Mouse (Mus musculus): Measurements from ENCODE around the gene Gm5741. TPM values are rescaled to one million over a fixed set of nuclear protein-coding genes. Genes with fewer than 3 reads are reported as not detected.
A peak's percentile ranks its signal among the peaks of the same experiment; 100 is the strongest.

Gene Gm5741
- polyA plus RNA-seq, 1 experiment from 2014 or later = 0.85 TPM

GRCm38 (mm10) chr8:85023846-85024245 is 43.9 kb downstream of the Gm5741 start:
- no peaks in the 10 kb centered on the region for H3K27me3 ChIP-seq
- peak overlapping the region; percentile 97 for H3K4me2 ChIP-seq (replicated peaks)
- H3K9ac ChIP-seq = no peak overlapping the region
- H3K36me3 ChIP-seq = peaks cover 51% of the 10 kb centered on the region
- H3K9me3 ChIP-seq (replicated peaks) = no peaks in the 10 kb centered on the region
- peak overlapping the region; percentile 91 for H3K4me3 ChIP-seq
- 96% methylated on average over 3 of the region's 3 CpGs for WGBS
- ATAC-seq (ENCODE audit: low FRiP score) = no peak
- H3K27ac ChIP-seq = no peak overlapping the region
- peaks cover 35% of the 10 kb centered on the region for H3K4me1 ChIP-seq

GRCm38 (mm10) chr8:85021514-85022055 is 46.2 kb downstream of the Gm5741 start:
- ATAC-seq (ENCODE audit: low FRiP score) = no peak
- no peak overlapping the region for H3K4me3 ChIP-seq
- H3K27ac ChIP-seq = no peak overlapping the region
- no peak overlapping the region for H3K4me2 ChIP-seq (replicated peaks)
- no peaks in the 10 kb centered on the region for H3K27me3 ChIP-seq
- no peak overlapping the region for H3K9ac ChIP-seq
- H3K9me3 ChIP-seq (replicated peaks) = no peaks in the 10 kb centered on the region
- peaks cover 23% of the 10 kb centered on the region for H3K4me1 ChIP-seq
- WGBS = 91% methylated on average over 3 of the region's 3 CpGs
- H3K36me3 ChIP-seq = peaks cover 67% of the 10 kb centered on the region

Small RNAs within 50 kb of the gene (microRNA-seq; reads per million reads assigned to microRNA genes)
- gene Gm23388 (4.6 reads per million, percentile 11 among the genes with 10 or more reads in this experiment), gene Mir7070 (1.9 reads per million)

Other genes with a start within 250 kb of the Gm5741 start
- gene Dand5, start 245.2 kb downstream of the Gm5741 start, polyA plus RNA-seq (2016; fragmentation: Nextera tagmentation; extraction: Ambion mirVana) = 6.6 and 7.1 TPM in 2 replicates
- gene Gadd45gip1, start 236.5 kb downstream of the Gm5741 start, polyA plus RNA-seq (2016; fragmentation: Nextera tagmentation; extraction: Ambion mirVana) = 35.7 and 38.6 TPM in 2 replicates
- 88.8 and 101 TPM in 2 replicates for gene Rad23a, start 227.3 kb downstream of the Gm5741 start, polyA plus RNA-seq (2016; fragmentation: Nextera tagmentation; extraction: Ambion mirVana)
- gene Calr, start 221.0 kb downstream of the Gm5741 start, polyA plus RNA-seq (2016; fragmentation: Nextera tagmentation; extraction: Ambion mirVana) = 792 and 820 TPM in 2 replicates
- 92.2 and 98.9 TPM in 2 replicates for gene Farsa, start 211.0 kb downstream of the Gm5741 start, polyA plus RNA-seq (2016; fragmentation: Nextera tagmentation; extraction: Ambion mirVana)
- 37.2 TPM in 2 replicates for gene Syce2, start 195.9 kb downstream of the Gm5741 start, polyA plus RNA-seq (2016; fragmentation: Nextera tagmentation; extraction: Ambion mirVana)
- gene Gcdh, start 174.1 kb downstream of the Gm5741 start, polyA plus RNA-seq (2016; fragmentation: Nextera tagmentation; extraction: Ambion mirVana) = 32.8 and 35.0 TPM in 2 replicates
- gene Klf1, start 166.1 kb downstream of the Gm5741 start, polyA plus RNA-seq (2016; fragmentation: Nextera tagmentation; extraction: Ambion mirVana) = 3.7 and 4.2 TPM in 2 replicates
- 7.6 and 8.6 TPM in 2 replicates for gene Dnase2a, start 159.4 kb downstream of the Gm5741 start, polyA plus RNA-seq (2016; fragmentation: Nextera tagmentation; extraction: Ambion mirVana)
- 36.8 and 37.9 TPM in 2 replicates for gene Mast1, start 130.6 kb downstream of the Gm5741 start, polyA plus RNA-seq (2016; fragmentation: Nextera tagmentation; extraction: Ambion mirVana)
- 1.5 and 1.6 TPM in 2 replicates for gene Rtbdn, start 121.0 kb downstream of the Gm5741 start, polyA plus RNA-seq (2016; fragmentation: Nextera tagmentation; extraction: Ambion mirVana)
- not detected in 2 replicates for gene Gm49661, start 98.5 kb downstream of the Gm5741 start, polyA plus RNA-seq (2016; fragmentation: Nextera tagmentation; extraction: Ambion mirVana)
- 1,088 and 1,187 TPM in 2 replicates for gene Prdx2, start 98.4 kb downstream of the Gm5741 start, polyA plus RNA-seq (2016; fragmentation: Nextera tagmentation; extraction: Ambion mirVana)
- gene Rnaseh2a, start 98.2 kb downstream of the Gm5741 start, polyA plus RNA-seq (2016; fragmentation: Nextera tagmentation; extraction: Ambion mirVana) = 77.4 and 77.9 TPM in 2 replicates
- gene Junb, start 89.3 kb downstream of the Gm5741 start, polyA plus RNA-seq (2016; fragmentation: Nextera tagmentation; extraction: Ambion mirVana) = 6.0 and 7.5 TPM in 2 replicates
- gene Hook2, start 77.4 kb downstream of the Gm5741 start, polyA plus RNA-seq (2016; fragmentation: Nextera tagmentation; extraction: Ambion mirVana) = 16.3 and 18.7 TPM in 2 replicates
- not detected in 2 replicates for gene Best2, start 53.5 kb downstream of the Gm5741 start, polyA plus RNA-seq (2016; fragmentation: Nextera tagmentation; extraction: Ambion mirVana)
- 127 and 128 TPM in 2 replicates for gene Asna1, start 42.7 kb downstream of the Gm5741 start, polyA plus RNA-seq (2016; fragmentation: Nextera tagmentation; extraction: Ambion mirVana)
- gene Trir, start 41.2 kb downstream of the Gm5741 start, polyA plus RNA-seq (2016; fragmentation: Nextera tagmentation; extraction: Ambion mirVana) = 162 and 174 TPM in 2 replicates
- 41.3 and 41.9 TPM in 2 replicates for gene Tnpo2, start 31.1 kb downstream of the Gm5741 start, polyA plus RNA-seq (2016; fragmentation: Nextera tagmentation; extraction: Ambion mirVana)
- 42.4 and 43.6 TPM in 2 replicates for gene Fbxw9, start 7.9 kb downstream of the Gm5741 start, polyA plus RNA-seq (2016; fragmentation: Nextera tagmentation; extraction: Ambion mirVana)
- gene Dhps, start 3.8 kb upstream of the Gm5741 start, polyA plus RNA-seq (2016; fragmentation: Nextera tagmentation; extraction: Ambion mirVana) = 69.2 and 76.9 TPM in 2 replicates
- gene Wdr83os, start 12.8 kb upstream of the Gm5741 start, polyA plus RNA-seq (2016; fragmentation: Nextera tagmentation; extraction: Ambion mirVana) = 93.6 and 108 TPM in 2 replicates
- gene Wdr83, start 13.3 kb upstream of the Gm5741 start, polyA plus RNA-seq (2016; fragmentation: Nextera tagmentation; extraction: Ambion mirVana) = 46.0 and 48.4 TPM in 2 replicates
- 19.7 and 22.4 TPM in 2 replicates for gene Man2b1, start 15.3 kb upstream of the Gm5741 start, polyA plus RNA-seq (2016; fragmentation: Nextera tagmentation; extraction: Ambion mirVana)
- 1.7 and 2.7 TPM in 2 replicates for gene Zfp791, start 55.1 kb upstream of the Gm5741 start, polyA plus RNA-seq (2016; fragmentation: Nextera tagmentation; extraction: Ambion mirVana)
- 0.09 TPM in 1 of 2 replicates, not detected in the other for gene Cks1brt, start 83.9 kb upstream of the Gm5741 start, polyA plus RNA-seq (2016; fragmentation: Nextera tagmentation; extraction: Ambion mirVana)
- gene Olfr371, start 158.0 kb upstream of the Gm5741 start, polyA plus RNA-seq (2016; fragmentation: Nextera tagmentation; extraction: Ambion mirVana) = not detected in 2 replicates
- gene Orc6, start 231.7 kb upstream of the Gm5741 start, polyA plus RNA-seq (2016; fragmentation: Nextera tagmentation; extraction: Ambion mirVana) = 82.1 and 86.0 TPM in 2 replicates
- gene Vps35, start 231.8 kb upstream of the Gm5741 start, polyA plus RNA-seq (2016; fragmentation: Nextera tagmentation; extraction: Ambion mirVana) = 168 and 179 TPM in 2 replicates

Measured in hindbrain, embryonic 12.5 days (tissue).